Mouse (Mus musculus) embryo, embryonic 10.5 days (tissue): ENCODE data around the gene Pde10a.

ENCODE experiments used
- DNase-seq: peaks from one replicate; pipeline ENCODE4 v3.0.0-alpha.2; 2015; ENCODE audit warnings: low spot score

Gene Pde10a

GRCm38 (mm10) chr17:8525225-8525721, at the start of gene Pde10a:
Pde10a (plus strand) TSS chr17:8525372.
- peak; percentile 46 for DNase-seq

GRCm38 (mm10) chr17:8478554-8478953, 46.6 kb upstream of the Pde10a start:
- no peak for DNase-seq

- DNase-seq: no peak
Measured at GRCm38 (mm10) chr17:8479493-8480128, 45.6 kb upstream of the Pde10a start.

GRCm38 (mm10) chr17:8481797-8482196, 43.4 kb upstream of the Pde10a start:
- DNase-seq: no peak

GRCm38 (mm10) chr17:8482876-8483275, 42.3 kb upstream of the Pde10a start:
- no peak for DNase-seq

GRCm38 (mm10) chr17:8484246-8484645, 40.9 kb upstream of the Pde10a start:
- no peak for DNase-seq

GRCm38 (mm10) chr17:8485146-8485545, 40.0 kb upstream of the Pde10a start:
- DNase-seq: no peak

GRCm38 (mm10) chr17:8487824-8488223, 37.3 kb upstream of the Pde10a start:
- DNase-seq: no peak

GRCm38 (mm10) chr17:8490971-8491370, 34.2 kb upstream of the Pde10a start:
- no peak for DNase-seq

GRCm38 (mm10) chr17:8493461-8493860, 31.7 kb upstream of the Pde10a start:
- DNase-seq: no peak

- DNase-seq: no peak
Measured at GRCm38 (mm10) chr17:8498151-8498550, 27.0 kb upstream of the Pde10a start.

GRCm38 (mm10) chr17:8498655-8499054, 26.5 kb upstream of the Pde10a start:
- DNase-seq: no peak

- DNase-seq: no peak
Measured at GRCm38 (mm10) chr17:8499564-8500117, 25.5 kb upstream of the Pde10a start.

- DNase-seq: no peak
Measured at GRCm38 (mm10) chr17:8504381-8504780, 20.8 kb upstream of the Pde10a start.

- DNase-seq: peak; percentile 85
Measured at GRCm38 (mm10) chr17:8505669-8506426, 19.3 kb upstream of the Pde10a start.

GRCm38 (mm10) chr17:8506726-8507125, 18.4 kb upstream of the Pde10a start:
- DNase-seq: no peak

- DNase-seq: peak; percentile 37
Measured at GRCm38 (mm10) chr17:8507654-8508053, 17.5 kb upstream of the Pde10a start.

- peak; percentile 88 for DNase-seq
Measured at GRCm38 (mm10) chr17:8508305-8509141, 16.6 kb upstream of the Pde10a start.

GRCm38 (mm10) chr17:8516006-8516405, 9.2 kb upstream of the Pde10a start:
- DNase-seq: no peak

GRCm38 (mm10) chr17:8523986-8524385, 1.2 kb upstream of the Pde10a start:
- no peak for DNase-seq

GRCm38 (mm10) chr17:8524387-8525165, 596 bp upstream of the Pde10a start:
- DNase-seq: peak; percentile 77
